Mouse (Mus musculus) CH12.LX (cell line): ENCODE data around the gene Ikzf4. TPM values are rescaled to one million over a fixed set of nuclear protein-coding genes. Genes with fewer than 3 reads are reported as not detected.

Experiments used
- DNase-seq: peaks from one replicate; pipeline ENCODE4 v3.0.0-alpha.2; 2013; ENCODE audit errors: extremely low read depth
- H3K27ac ChIP-seq: 2 replicates; pipeline ENCODE4 v1.5.1; 2012; ENCODE audit warnings: low read depth, mild to moderate bottlenecking, control low read depth, moderate library complexity; ENCODE audit not compliant: insufficient read depth
- H3K27me3 ChIP-seq: replicated peaks from 2 replicates; pipeline ENCODE3; 2012; ENCODE audit warnings: inconsistent platforms
- H3K36me3 ChIP-seq, 2 experiments: replicated peaks in 1 of 2; 2 replicates each; pipeline versions ENCODE3 to v1.6.1; 2012; ENCODE audit warnings: inconsistent platforms in 1 of 2, low read length in 1 of 2, mild to moderate bottlenecking in 1 of 2, mixed read lengths in 1 of 2, moderate library complexity in 1 of 2; ENCODE audit not compliant: control insufficient read depth in 1 of 2, insufficient read depth in 1 of 2
- H3K4me1 ChIP-seq, 2 experiments: 2 replicates each; pipeline ENCODE4 v1.6.1; 2012; ENCODE audit warnings: inconsistent platforms in 1 of 2, moderate library complexity in 1 of 2; ENCODE audit not compliant: insufficient read depth in 2 of 2, control insufficient read depth in 1 of 2
- H3K4me2 ChIP-seq: 2 replicates; pipeline ENCODE4 v1.6.1; 2012; ENCODE audit warnings: low read depth, mild to moderate bottlenecking, control low read depth; ENCODE audit not compliant: poor library complexity, insufficient read depth, severe bottlenecking
- H3K4me3 ChIP-seq, 3 experiments: fragments of 150-350 bp in 1 of 3; sonication (generic) in 1 of 3; replicated peaks in 1 of 3; 2 replicates each; pipeline versions ENCODE3 to v1.5.1; 2011 to 2012; ENCODE audit warnings: low read depth in 2 of 3, low read length in 2 of 3, mild to moderate bottlenecking in 2 of 3, moderate library complexity in 2 of 3, control low read depth in 1 of 3, improper control_type of control experiment in 1 of 3, inconsistent platforms in 1 of 3, mixed read lengths in 1 of 3; ENCODE audit not compliant: poor library complexity in 1 of 3
- H3K79me2 ChIP-seq: replicated peaks from 2 replicates; pipeline ENCODE4 v1.6.1; 2012; ENCODE audit warnings: mild to moderate bottlenecking, moderate library complexity; ENCODE audit not compliant: control insufficient read depth, poor library complexity, insufficient read depth, severe bottlenecking; ENCODE audit errors: extremely low read depth
- H3K9ac ChIP-seq: 2 replicates; pipeline ENCODE4 v1.6.1; 2012; ENCODE audit warnings: low read depth, mild to moderate bottlenecking, control low read depth, moderate library complexity; ENCODE audit not compliant: insufficient read depth
- H3K9me3 ChIP-seq: replicated peaks from 2 replicates; pipeline ENCODE3; 2012; ENCODE audit warnings: low read length, inconsistent platforms, mixed read lengths
- CHD1 ChIP-seq: IDR thresholded peaks from 2 replicates; pipeline ENCODE4 v1.6.1; 2012; ENCODE audit warnings: low read depth, low read length, improper control_type of control experiment, inconsistent platforms
- EP300 ChIP-seq: IDR thresholded peaks from 2 replicates; pipeline ENCODE4 v1.6.1; 2011; ENCODE audit warnings: low read length, improper control_type of control experiment
- GABPA ChIP-seq: IDR thresholded peaks from 2 replicates; pipeline ENCODE4 v1.6.1; 2012; ENCODE audit warnings: low read depth, low read length, improper control_type of control experiment, inconsistent platforms; ENCODE audit not compliant: insufficient replicate concordance
- IRF4 ChIP-seq: IDR thresholded peaks from 2 replicates; pipeline ENCODE4 v1.6.1; 2014; ENCODE audit warnings: low read depth, mild to moderate bottlenecking, inconsistent platforms, low read length, improper control_type of control experiment
- KAT2A ChIP-seq: IDR thresholded peaks from 2 replicates; pipeline ENCODE4 v1.6.1; 2012; ENCODE audit warnings: low read length, improper control_type of control experiment, inconsistent platforms; ENCODE audit not compliant: insufficient replicate concordance
- MAFK ChIP-seq: IDR thresholded peaks from 2 replicates; pipeline ENCODE4 v1.6.1; 2011; ENCODE audit warnings: low read length, improper control_type of control experiment; ENCODE audit not compliant: insufficient replicate concordance
- MAZ ChIP-seq: IDR thresholded peaks from 2 replicates; pipeline ENCODE4 v1.6.1; 2012; ENCODE audit warnings: low read depth, mild to moderate bottlenecking, inconsistent platforms, low read length, improper control_type of control experiment, moderate library complexity
- NELFE ChIP-seq: IDR thresholded peaks from 2 replicates; pipeline ENCODE4 v1.6.1; 2011; ENCODE audit warnings: low read depth, low read length, improper control_type of control experiment
- NRF1 ChIP-seq: IDR thresholded peaks from 2 replicates; pipeline ENCODE4 v1.6.1; 2014; ENCODE audit warnings: low read depth, mild to moderate bottlenecking, inconsistent platforms, low read length, improper control_type of control experiment, moderate library complexity
- RCOR1 ChIP-seq: conservative IDR thresholded peaks from 2 replicates; pipeline ENCODE4 v1.6.1; 2012; ENCODE audit warnings: low read depth, mild to moderate bottlenecking, inconsistent platforms, low read length, improper control_type of control experiment
- SIN3A ChIP-seq: IDR thresholded peaks from 2 replicates; pipeline ENCODE4 v1.6.1; 2012; ENCODE audit warnings: low read length, improper control_type of control experiment, inconsistent platforms
- SMC3 ChIP-seq: IDR thresholded peaks from 2 replicates; pipeline ENCODE4 v1.6.1; 2011; ENCODE audit warnings: low read depth, low read length, improper control_type of control experiment
- TBP ChIP-seq: conservative IDR thresholded peaks from 2 replicates; pipeline ENCODE4 v1.6.1; 2011; ENCODE audit warnings: low read depth, low read length, improper control_type of control experiment
- USF1 ChIP-seq: IDR thresholded peaks from 2 replicates; pipeline ENCODE4 v1.6.1; 2014; ENCODE audit warnings: low read depth, mild to moderate bottlenecking, inconsistent platforms, low read length, improper control_type of control experiment
- ZC3H11A ChIP-seq: IDR thresholded peaks from 2 replicates; pipeline ENCODE4 v1.6.1; 2012; ENCODE audit warnings: low read depth, mild to moderate bottlenecking, inconsistent platforms, low read length, improper control_type of control experiment
- ZMIZ1 ChIP-seq: IDR thresholded peaks from 2 replicates; pipeline ENCODE4 v1.6.1; 2012; ENCODE audit warnings: low read depth, mild to moderate bottlenecking, inconsistent platforms, low read length, improper control_type of control experiment
- dilution Hi-C: fragments of 300-500 bp; cut with MboI; formaldehyde crosslinking; loops from 2 replicates; pipeline ENCODE4 v1.14.3; 2020; ENCODE audit warnings: low sequenced_read_pairs; ENCODE audit not compliant: extremely low pct_unique_long_range_greater_than_20kb, extremely low pct_ligation_motif_present
- in situ Hi-C: fragments of 300-500 bp; cut with MboI; formaldehyde crosslinking; loops from 3 replicates; pipeline ENCODE4 v1.14.3; 2019; ENCODE audit warnings: low sequenced_read_pairs, low pct_ligation_motif_present, low pct_unique_long_range_greater_than_20kb, mixed read lengths
- polyA plus RNA-seq: library from polyadenylated mRNA; unstranded; fragments of >175 nt; gene quantifications from 2 replicates; pipeline ENCODE4 v1.2.1, GENCODE M21; 2012; ENCODE audit warnings: low read depth; ENCODE audit not compliant: insufficient read length
- total RNA-seq, 2 experiments: library from RNA; depleted of rRNA; stranded (reverse); fragments of 300-350 nt in 1 of 2; fragments of >200 nt in 1 of 2; gene quantifications; 2 replicates each; pipeline ENCODE4 v1.2.3; 2012 to 2014

The Ikzf4 gene
- total and polyA plus RNA-seq, 3 experiments = 0.08 to 1.5 (median 0.09) TPM

GRCm38 (mm10) chr10:128659490-128659889 lies 13.7 kb upstream of the Ikzf4 start:
- H3K4me2 ChIP-seq = no peak overlapping the region
- TF ChIP-seq MAZ (no peak), NELFE (no peak), CHD1 (no peak), ZMIZ1 (no peak), IRF4 (no peak), ZC3H11A (no peak), SIN3A (no peak), MAFK (no peak), RCOR1 (no peak), NRF1 (no peak), SMC3 (no peak), KAT2A (no peak), GABPA (no peak)
- H3K27me3 ChIP-seq = no peaks in the 10 kb centered on the region
- in situ Hi-C loops = no loop called here
- no peak overlapping the region for H3K27ac ChIP-seq
- H3K4me1 ChIP-seq = peaks cover 9 to 10% of the 10 kb centered on the region in 2 experiments; a peak in 3 of 4 replicates
- no peaks in the 10 kb centered on the region for H3K9me3 ChIP-seq
- no peak for DNase-seq
- dilution Hi-C loops = no loop called here
- no peak overlapping the region for H3K9ac ChIP-seq
- H3K4me3 ChIP-seq = no peak overlapping the region
- no peaks in the 10 kb centered on the region for H3K36me3 ChIP-seq
- no peaks in the 10 kb centered on the region for H3K79me2 ChIP-seq

- dilution Hi-C loops (no loop called here), in situ Hi-C loops (no loop called here)
- no peak overlapping the region for H3K4me3 ChIP-seq
- no peaks in the 10 kb centered on the region for H3K27me3 ChIP-seq
- H3K79me2 ChIP-seq = no peaks in the 10 kb centered on the region
- DNase-seq = no peak
- peaks cover 5 to 11% of the 10 kb centered on the region in 2 experiments; a peak in 3 of 4 replicates for H3K4me1 ChIP-seq
- no peak overlapping the region for H3K4me2 ChIP-seq
- H3K9ac ChIP-seq = no peak overlapping the region
- TF ChIP-seq MAFK (no peak), NRF1 (no peak), EP300 (no peak), TBP (no peak), NELFE (no peak), ZC3H11A (no peak), MAZ (no peak), USF1 (no peak)
- no peaks in the 10 kb centered on the region for H3K36me3 ChIP-seq
- H3K9me3 ChIP-seq = no peaks in the 10 kb centered on the region
- no peak overlapping the region for H3K27ac ChIP-seq
Observed at GRCm38 (mm10) chr10:128657844-128658243, 12.1 kb upstream of the Ikzf4 start.
